Mouse (Mus musculus): ENCODE measurements around the gene Poldip3.
"Not testable (repeated sequence)": the region's sequence is repeated elsewhere in the genome, so short reads cannot be mapped to it uniquely, and the experiment has no call there.

The Poldip3 gene

GRCm38 (mm10) chr15:83129530-83130231, 19.5 kb downstream of the Poldip3 start:
- in situ Hi-C loops (cut with MboI, MseI), result no loop called here

- in situ Hi-C loops (cut with MboI, MseI), result not testable (repeated sequence)
These were observed 22.1 kb downstream of the Poldip3 start for GRCm38 (mm10) chr15:83127037-83127436.

- in situ Hi-C loops (cut with MboI, MseI), result no loop called here
These were observed 22.6 kb downstream of the Poldip3 start for GRCm38 (mm10) chr15:83126582-83126981.

GRCm38 (mm10) chr15:83124625-83125024, 24.6 kb downstream of the Poldip3 start:
- in situ Hi-C loops (cut with MboI, MseI), result no loop called here

GRCm38 (mm10) chr15:83122566-83123145, 26.5 kb downstream of the Poldip3 start, which contains the start of gene Rrp7a:
Gene Rrp7a (minus strand): TSS chr15:83122801.
- in situ Hi-C loops (cut with MboI, MseI), result no loop called here

GRCm38 (mm10) chr15:83121709-83122565, 27.2 kb downstream of the Poldip3 start:
- in situ Hi-C loops (cut with MboI, MseI), result no loop called here

- in situ Hi-C loops (cut with MboI, MseI), result no loop called here
These were observed 30.8 kb downstream of the Poldip3 start for GRCm38 (mm10) chr15:83118360-83118759.

- in situ Hi-C loops (cut with MboI, MseI), result no loop called here
These were observed 34.1 kb downstream of the Poldip3 start for GRCm38 (mm10) chr15:83115071-83115470.

- in situ Hi-C loops (cut with MboI, MseI), result no loop called here
These were observed 35.1 kb downstream of the Poldip3 start for GRCm38 (mm10) chr15:83114106-83114505.

GRCm38 (mm10) chr15:83112898-83113297, 36.3 kb downstream of the Poldip3 start:
- in situ Hi-C loops (cut with MboI, MseI), result no loop called here

GRCm38 (mm10) chr15:83111874-83112273, 37.3 kb downstream of the Poldip3 start:
- in situ Hi-C loops (cut with MboI, MseI), result no loop called here

GRCm38 (mm10) chr15:83111290-83111689, 37.9 kb downstream of the Poldip3 start:
- in situ Hi-C loops (cut with MboI, MseI), result no loop called here

GRCm38 (mm10) chr15:83107814-83108213, 41.4 kb downstream of the Poldip3 start:
- in situ Hi-C loops (cut with MboI, MseI), result loop anchor here (10.0 kb wide), 2 partner anchors 63 to 303 kb away; no protein-coding TSS in a partner anchor

GRCm38 (mm10) chr15:83106426-83106825, 42.8 kb downstream of the Poldip3 start:
- in situ Hi-C loops (cut with MboI, MseI), result loop anchor here (10.0 kb wide), 2 partner anchors 62 to 302 kb away; no protein-coding TSS in a partner anchor

- in situ Hi-C loops (cut with MboI, MseI), result loop anchor here (10.0 kb wide), 2 partner anchors 58 to 298 kb away; no protein-coding TSS in a partner anchor
These were observed 46.1 kb downstream of the Poldip3 start for GRCm38 (mm10) chr15:83103111-83103510.

- in situ Hi-C loops (cut with MboI, MseI), result loop anchor here (10.0 kb wide), 2 partner anchors 55 to 295 kb away; no protein-coding TSS in a partner anchor
These were observed 48.9 kb downstream of the Poldip3 start for GRCm38 (mm10) chr15:83100332-83100662.

- in situ Hi-C loops (cut with MboI, MseI), result loop anchor here (10.0 kb wide), 2 partner anchors 55 to 295 kb away; no protein-coding TSS in a partner anchor
These were observed 49.5 kb downstream of the Poldip3 start for GRCm38 (mm10) chr15:83099533-83100331.

- in situ Hi-C loops (cut with MboI, MseI), result no loop called here
These were observed 53.2 kb downstream of the Poldip3 start for GRCm38 (mm10) chr15:83095950-83096349.

GRCm38 (mm10) chr15:83093687-83094086, 55.5 kb downstream of the Poldip3 start:
- in situ Hi-C loops (cut with MboI, MseI), result no loop called here

GRCm38 (mm10) chr15:83090874-83091273, 58.3 kb downstream of the Poldip3 start:
- in situ Hi-C loops (cut with MboI, MseI), result no loop called here

GRCm38 (mm10) chr15:83089429-83089605, 59.9 kb downstream of the Poldip3 start, which contains the start of gene Serhl:
Gene Serhl (plus strand): TSS chr15:83089506.
- in situ Hi-C loops (cut with MboI, MseI), result no loop called here

Measured in regulatory T cell (primary cell).